Mouse (Mus musculus) macrophage (primary cell): Measurements from ENCODE around the gene Gimap8. TPM values are rescaled to one million over a fixed set of nuclear protein-coding genes. Genes with fewer than 3 reads are reported as not detected.

ENCODE experiments used
- H3K27ac ChIP-seq: fragments of 350-480 bp; formaldehyde crosslinking; 2 replicates; pipeline ENCODE4 v1.9.0; 2021
- H3K36me3 ChIP-seq: fragments of 350-480 bp; formaldehyde crosslinking; 2 replicates; pipeline ENCODE4 v1.9.0; 2021; ENCODE audit errors: inconsistent target
- H3K4me3 ChIP-seq: fragments of 350-480 bp; formaldehyde crosslinking; 2 replicates; pipeline ENCODE4 v1.9.0; 2021; ENCODE audit errors: inconsistent target
- H3K79me2 ChIP-seq: fragments of 350-480 bp; formaldehyde crosslinking; 2 replicates; pipeline ENCODE4 v1.9.0; 2021; ENCODE audit errors: inconsistent target
- WGBS: methylation state at CpG from one replicate; pipeline ENCODE4 v1.1.7; 2026; ENCODE audit warnings: inconsistent platforms; ENCODE audit not compliant: missing documents; 5-methylcytosine and 5-hydroxymethylcytosine counted together
- polyA plus RNA-seq: library from polyadenylated mRNA; stranded (reverse); fragments of 250-400 nt; gene quantifications from 3 replicates; pipeline ENCODE4 v1.2.4, GENCODE M21; 2018; ENCODE audit warnings: inconsistent platforms

Gimap8 gene
- polyA plus RNA-seq, 1 experiment from 2014 or later: 0.19 TPM

DNA sequence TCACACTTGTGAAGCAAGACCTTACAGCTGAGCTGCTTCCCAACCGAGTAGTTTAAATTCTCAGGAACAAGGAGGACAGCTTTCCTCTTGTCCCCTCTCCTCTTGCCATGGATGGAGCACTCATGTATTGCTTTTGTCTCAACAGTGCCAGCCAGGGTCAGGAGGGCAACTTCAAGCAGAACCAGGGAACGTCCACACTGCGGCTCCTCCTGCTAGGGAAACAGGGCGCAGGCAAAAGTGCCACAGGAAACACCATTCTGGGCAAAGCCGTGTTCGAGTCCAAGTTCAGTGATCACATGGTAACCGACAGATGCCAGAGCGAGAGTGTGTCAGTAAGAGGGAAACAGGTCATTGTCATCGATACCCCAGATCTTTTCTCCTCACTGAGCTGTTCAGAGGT is 3.0 kb downstream of the Gimap8 start:
- no peaks in the 10 kb centered on the region for H3K79me2 ChIP-seq
- no peaks in the 10 kb centered on the region for H3K36me3 ChIP-seq
- 91% methylated on average over 7 of the region's 9 CpGs for whole genome bisulfite sequencing
- H3K27ac ChIP-seq: no peak overlapping the region
- H3K4me3 ChIP-seq: no peak overlapping the region

- 80% methylated on average over 5 of the region's 5 CpGs for WGBS
- no peak overlapping the region for H3K27ac ChIP-seq
- no peaks in the 10 kb centered on the region for H3K79me2 ChIP-seq
- H3K36me3 ChIP-seq: no peaks in the 10 kb centered on the region
- no peak overlapping the region for H3K4me3 ChIP-seq
Observed at GRCm38 (mm10) chr6:48658721-48659120, 11.7 kb downstream of the Gimap8 start.

DNA sequence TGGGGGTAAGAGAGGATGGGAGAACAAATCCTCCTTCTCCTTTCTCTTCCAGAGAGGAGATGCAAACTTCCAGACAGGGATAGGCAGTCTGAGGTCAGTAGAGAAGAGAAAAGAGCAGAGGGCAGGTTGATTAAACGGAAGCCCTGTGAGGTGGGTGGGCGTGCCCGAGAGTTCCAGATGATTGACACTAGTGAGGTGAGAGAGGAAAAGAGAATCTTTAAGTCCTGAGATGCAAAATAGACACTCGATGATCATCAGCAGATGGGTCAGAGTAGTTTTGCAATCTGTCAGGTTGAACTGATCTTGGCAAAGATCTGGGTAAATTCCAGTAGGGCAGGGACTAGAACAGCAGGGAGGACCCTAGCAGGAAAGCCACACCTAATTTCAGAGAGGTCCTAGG is 17.7 kb downstream of the Gimap8 start:
- Histone ChIP-seq H3K79me2 (no peaks in the 10 kb centered on the region), H3K4me3 (no peak overlapping the region), H3K36me3 (no peaks in the 10 kb centered on the region), H3K27ac (no peak overlapping the region)
- 77% methylated on average over 4 of the region's 4 CpGs for WGBS

GRCm38 (mm10) chr6:48665471-48665870 is 18.4 kb downstream of the Gimap8 start:
- H3K79me2 ChIP-seq: no peaks in the 10 kb centered on the region
- WGBS: 98% methylated on average over 9 of the region's 9 CpGs
- H3K27ac ChIP-seq: no peak overlapping the region
- H3K4me3 ChIP-seq: no peak overlapping the region
- H3K36me3 ChIP-seq: no peaks in the 10 kb centered on the region

DNA sequence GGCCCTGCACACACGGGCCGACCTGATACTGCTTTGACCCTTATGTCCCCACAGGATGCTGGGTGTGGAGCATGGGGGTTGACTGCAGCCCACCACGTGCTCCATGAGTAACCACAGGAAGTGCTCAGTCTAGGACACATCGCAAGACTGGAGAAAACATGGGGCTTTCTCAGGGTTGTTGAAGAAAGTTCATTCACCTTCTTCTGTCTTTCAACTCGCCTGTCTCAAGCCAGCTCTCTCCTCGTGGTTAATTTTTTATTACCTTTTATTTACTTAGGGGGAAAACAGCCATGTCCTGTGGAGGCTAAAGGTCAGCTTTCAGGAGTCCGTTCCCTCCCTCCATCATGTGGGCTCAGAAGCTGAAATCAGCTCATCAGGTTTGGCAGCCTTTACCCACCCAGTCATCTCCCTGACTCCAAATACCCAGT is 19.1 kb downstream of the Gimap8 start:
- H3K27ac ChIP-seq: no peak overlapping the region
- 29% methylated on average over 7 of the region's 7 CpGs for whole genome bisulfite sequencing
- no peaks in the 10 kb centered on the region for H3K36me3 ChIP-seq
- no peak overlapping the region for H3K4me3 ChIP-seq
- H3K79me2 ChIP-seq: no peaks in the 10 kb centered on the region

DNA sequence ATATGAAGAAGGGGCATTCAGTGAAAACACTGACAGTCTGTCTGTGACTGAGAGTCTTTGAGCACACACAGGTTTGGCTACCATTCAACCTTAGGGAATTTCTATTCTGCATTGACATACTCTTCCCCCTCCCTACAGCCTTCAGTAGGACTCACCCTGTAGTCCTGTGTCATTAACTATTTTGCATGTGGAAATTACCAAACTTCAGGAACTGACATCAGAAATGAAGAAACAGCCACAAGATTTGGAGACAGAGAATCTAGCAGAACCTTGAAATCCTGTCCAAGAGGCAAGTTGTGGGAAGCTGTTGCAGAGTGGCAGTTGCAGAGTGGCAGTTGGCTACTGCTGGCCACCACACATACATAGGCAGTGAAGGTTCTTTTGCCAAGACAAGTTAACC is 21.0 kb downstream of the Gimap8 start:
- Histone ChIP-seq H3K36me3 (no peaks in the 10 kb centered on the region), H3K79me2 (no peaks in the 10 kb centered on the region), H3K4me3 (no peak overlapping the region), H3K27ac (no peak overlapping the region)

DNA sequence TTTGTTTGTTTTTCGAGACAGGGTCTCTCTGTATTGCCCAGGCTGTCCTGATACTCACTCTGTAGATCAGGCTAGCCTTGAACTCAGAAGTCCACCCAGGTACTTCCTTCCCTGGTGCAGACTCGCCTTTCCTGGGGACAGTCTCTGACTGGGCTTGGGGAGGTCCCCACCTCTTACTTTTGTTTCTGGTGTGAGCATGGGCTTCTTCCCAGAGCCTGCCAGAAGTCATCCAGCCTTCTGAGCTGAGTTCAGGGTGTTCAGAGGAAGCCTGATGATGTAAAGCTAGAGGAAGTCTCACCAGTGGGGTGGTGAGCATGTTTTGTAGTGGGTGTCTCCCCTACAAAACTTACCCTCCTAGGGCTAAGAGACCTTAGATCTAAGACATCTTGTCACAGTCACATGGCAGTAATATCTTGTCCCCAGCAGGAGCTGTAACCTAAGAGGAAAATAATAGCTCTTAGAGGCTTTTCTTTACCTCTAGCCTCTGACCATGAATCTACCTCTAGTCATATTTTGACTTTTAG is 22.5 kb downstream of the Gimap8 start:
- Histone ChIP-seq H3K4me3 (no peak overlapping the region), H3K36me3 (no peaks in the 10 kb centered on the region), H3K27ac (no peak overlapping the region), H3K79me2 (no peaks in the 10 kb centered on the region)
- WGBS: 86% methylated on average over 2 of the region's 2 CpGs

- Histone ChIP-seq H3K27ac (no peak overlapping the region), H3K36me3 (no peaks in the 10 kb centered on the region), H3K4me3 (no peak overlapping the region), H3K79me2 (no peaks in the 10 kb centered on the region)
- 88% methylated on average over 8 of the region's 9 CpGs for WGBS
Observed at GRCm38 (mm10) chr6:48674291-48675058, 27.4 kb downstream of the Gimap8 start.

- Histone ChIP-seq H3K27ac (no peak overlapping the region), H3K36me3 (no peaks in the 10 kb centered on the region), H3K79me2 (no peaks in the 10 kb centered on the region), H3K4me3 (no peak overlapping the region)
- 35% methylated on average over 9 of the region's 10 CpGs for WGBS
Observed at GRCm38 (mm10) chr6:48675400-48675930, 28.4 kb downstream of the Gimap8 start.

- H3K36me3 ChIP-seq: no peaks in the 10 kb centered on the region
- 13% methylated on average over 13 of the region's 13 CpGs for WGBS
- no peak within 1 kb of the TSS for H3K27ac ChIP-seq
- H3K79me2 ChIP-seq: no peaks in the 10 kb centered on the region
- no peak within 1 kb of the TSS for H3K4me3 ChIP-seq
Observed at GRCm38 (mm10) chr6:48675931-48676859, 29.2 kb downstream of the Gimap8 start, which contains the start of gene Gimap9. Gene Gimap9, plus strand, starts transcription at chr6:48676129.

DNA sequence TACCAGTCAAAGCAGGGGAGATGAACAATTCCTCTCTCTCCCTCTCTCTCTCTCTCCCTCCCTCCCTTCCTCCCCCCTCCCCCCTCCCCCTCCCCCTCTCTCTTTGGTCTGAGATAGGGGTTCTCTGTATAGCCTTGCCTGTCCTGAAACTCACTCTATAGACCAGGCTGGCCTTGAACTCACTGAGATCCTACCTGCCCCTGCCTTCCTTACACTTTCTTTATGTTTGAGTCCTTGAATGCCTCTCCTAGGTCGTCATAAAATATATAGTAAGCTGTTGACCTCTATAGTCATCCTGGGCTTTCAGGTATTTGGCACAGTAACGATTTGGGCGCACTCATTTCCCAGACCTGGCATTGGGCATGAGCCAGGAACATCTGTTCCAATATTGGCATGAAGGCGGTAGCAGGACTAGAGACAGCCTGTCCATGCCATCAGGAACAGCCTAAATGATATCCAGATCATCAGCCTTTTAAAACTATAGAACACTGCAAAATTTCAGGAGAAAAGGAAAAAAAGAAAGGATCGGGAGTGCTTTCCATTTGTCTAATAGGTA is 29.9 kb downstream of the Gimap8 start:
- H3K4me3 ChIP-seq: no peak overlapping the region
- no peaks in the 10 kb centered on the region for H3K79me2 ChIP-seq
- 72% methylated on average over 5 of the region's 5 CpGs for WGBS
- no peaks in the 10 kb centered on the region for H3K36me3 ChIP-seq
- no peak overlapping the region for H3K27ac ChIP-seq

DNA sequence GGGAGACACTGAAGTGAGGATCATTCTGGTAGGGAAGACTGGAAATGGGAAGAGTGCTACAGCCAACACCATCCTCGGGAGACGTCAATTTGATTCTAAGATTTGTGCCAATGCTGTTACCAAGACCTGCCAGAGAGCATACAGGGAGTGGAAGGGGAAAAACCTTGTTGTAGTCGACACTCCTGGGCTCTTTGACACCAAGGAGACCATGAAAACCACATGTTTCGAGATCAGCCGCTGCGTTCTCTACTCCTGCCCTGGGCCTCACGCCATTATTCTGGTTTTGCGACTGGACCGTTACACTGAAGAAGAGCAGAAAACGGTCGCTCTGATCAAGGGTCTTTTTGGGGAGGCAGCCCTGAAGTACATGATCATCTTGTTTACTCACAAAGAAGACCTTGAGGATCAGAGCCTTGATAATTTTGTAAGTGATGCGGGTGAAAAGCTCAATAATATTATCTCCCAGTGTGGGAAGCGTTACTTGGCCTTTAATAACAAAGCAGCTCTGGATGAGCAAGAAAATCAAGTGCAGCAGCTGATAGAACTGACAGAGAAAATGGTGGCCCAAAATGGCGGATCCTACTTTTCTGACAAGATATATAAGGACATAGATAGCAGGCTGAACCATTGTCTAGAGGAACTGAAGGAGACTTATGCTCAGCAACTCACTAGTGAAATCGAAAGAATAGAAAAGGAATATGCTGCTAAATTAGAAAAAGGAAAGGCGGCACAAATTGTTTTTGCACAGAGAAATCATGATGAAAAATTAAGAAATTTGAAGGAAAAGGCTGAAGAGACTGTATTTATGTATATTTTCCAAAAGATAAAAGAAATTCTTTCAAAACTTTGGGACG is 30.7 kb downstream of the Gimap8 start:
- Histone ChIP-seq H3K36me3 (no peaks in the 10 kb centered on the region), H3K27ac (no peak overlapping the region), H3K4me3 (no peak overlapping the region), H3K79me2 (no peaks in the 10 kb centered on the region)
- WGBS: 84% methylated on average over 15 of the region's 17 CpGs

DNA sequence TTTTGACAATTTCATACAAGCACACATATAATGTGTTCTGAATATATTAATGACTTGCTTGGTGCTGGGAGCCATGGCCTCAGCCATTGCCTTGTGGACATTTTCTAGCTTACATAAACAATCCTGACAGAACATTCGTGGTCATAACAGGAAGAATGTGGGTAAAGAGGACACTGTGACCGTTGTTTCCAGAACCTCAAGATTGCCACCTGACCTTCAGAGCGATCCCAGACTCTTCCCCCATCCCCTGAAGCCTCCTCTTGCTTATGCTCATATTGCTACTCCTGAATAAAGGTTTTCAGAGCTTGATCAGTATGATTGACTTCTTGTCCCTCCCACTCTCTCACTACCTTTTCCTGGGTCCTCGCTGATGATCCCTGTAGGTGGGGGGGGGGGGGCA is 31.4 kb downstream of the Gimap8 start:
- Histone ChIP-seq H3K79me2 (no peaks in the 10 kb centered on the region), H3K36me3 (no peaks in the 10 kb centered on the region), H3K27ac (no peak overlapping the region), H3K4me3 (no peak overlapping the region)
- WGBS: 11% methylated on average over 3 of the region's 4 CpGs

DNA sequence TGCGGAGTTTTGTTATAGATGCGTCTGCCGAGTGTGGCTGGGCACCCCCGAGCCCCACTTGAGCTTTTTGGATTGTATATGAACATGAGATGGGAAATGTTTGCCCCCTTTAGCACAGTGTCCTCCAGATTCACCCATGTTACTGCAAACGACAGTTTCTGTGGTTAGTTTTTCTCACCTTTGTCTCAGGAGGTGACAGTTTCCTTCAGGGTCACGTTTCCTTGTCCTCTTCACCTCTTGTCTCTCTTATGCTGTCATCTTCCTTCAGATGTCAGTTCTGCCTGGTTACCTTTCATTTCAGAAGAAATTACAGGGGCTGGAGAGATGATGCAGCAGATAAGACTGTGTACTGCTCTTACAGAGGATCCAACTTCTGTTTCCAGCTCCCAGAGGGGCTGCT is 32.7 kb downstream of the Gimap8 start:
- no peaks in the 10 kb centered on the region for H3K36me3 ChIP-seq
- H3K79me2 ChIP-seq: no peaks in the 10 kb centered on the region
- H3K27ac ChIP-seq: no peak overlapping the region
- 87% methylated on average over 6 of the region's 6 CpGs for WGBS
- H3K4me3 ChIP-seq: no peak overlapping the region
